Mouse (Mus musculus): ENCODE results near the gene Cbr3. TPM values are rescaled to one million over a fixed set of nuclear protein-coding genes. Genes with fewer than 3 reads are reported as not detected.

The Cbr3 gene
- polyA plus RNA-seq, 1 experiment from 2014 or later: 4.1 TPM

- no peak for ATAC-seq
- Histone ChIP-seq H3K27ac (ENCODE audit: low read depth, low read length) (no peak overlapping the region), H3K4me3 (ENCODE audit: low read length) (no peak overlapping the region), H3K9ac (ENCODE audit: low read depth, low read length) (no peak overlapping the region), H3K4me2 (ENCODE audit: low read length) (no peak overlapping the region), H3K9me3 (ENCODE audit: control insufficient read depth, low read length) (no peaks in the 10 kb centered on the region), H3K27me3 (replicated peaks; ENCODE audit: control insufficient read depth, insufficient read depth, low read length) (peaks cover 7% of the 10 kb centered on the region), H3K4me1 (ENCODE audit: control insufficient read depth, insufficient read depth, low read depth, low read length) (no peaks in the 10 kb centered on the region), H3K36me3 (ENCODE audit: control insufficient read depth, insufficient read depth, low read length) (no peaks in the 10 kb centered on the region)
- 90% methylated on average over 7 of the region's 7 CpGs for WGBS
Measured at GRCm38 (mm10) chr16:93707116-93707515, 24.1 kb downstream of the Cbr3 start.

GRCm38 (mm10) chr16:93709217-93709616 is 26.2 kb downstream of the Cbr3 start:
- no peak overlapping the region for H3K27ac ChIP-seq (ENCODE audit: low read depth, low read length)
- H3K9ac ChIP-seq (ENCODE audit: low read depth, low read length): no peak overlapping the region
- no peak overlapping the region for H3K4me2 ChIP-seq (ENCODE audit: low read length)
- no peak for ATAC-seq
- WGBS: 74% methylated on average over 1 of the region's 1 CpGs
- no peak overlapping the region for H3K4me3 ChIP-seq (ENCODE audit: low read length)
- peaks cover 7% of the 10 kb centered on the region for H3K27me3 ChIP-seq (replicated peaks; ENCODE audit: control insufficient read depth, insufficient read depth, low read length)
- H3K9me3 ChIP-seq (ENCODE audit: control insufficient read depth, low read length): no peaks in the 10 kb centered on the region
- H3K4me1 ChIP-seq (ENCODE audit: control insufficient read depth, insufficient read depth, low read depth, low read length): peaks cover 7% of the 10 kb centered on the region
- H3K36me3 ChIP-seq (ENCODE audit: control insufficient read depth, insufficient read depth, low read length): no peaks in the 10 kb centered on the region

- ATAC-seq: peak; percentile 48
- Histone ChIP-seq H3K9me3 (ENCODE audit: control insufficient read depth, low read length) (no peaks in the 10 kb centered on the region), H3K36me3 (ENCODE audit: control insufficient read depth, insufficient read depth, low read length) (no peaks in the 10 kb centered on the region), H3K4me1 (ENCODE audit: control insufficient read depth, insufficient read depth, low read depth, low read length) (peaks cover 7% of the 10 kb centered on the region), H3K9ac (ENCODE audit: low read depth, low read length) (peak overlapping the region; percentile 45), H3K4me2 (ENCODE audit: low read length) (peak overlapping the region; percentile 58), H3K4me3 (ENCODE audit: low read length) (peak overlapping the region; percentile 86), H3K27me3 (replicated peaks; ENCODE audit: control insufficient read depth, insufficient read depth, low read length) (peaks cover 7% of the 10 kb centered on the region), H3K27ac (ENCODE audit: low read depth, low read length) (peak overlapping the region; percentile 41)
- 2% methylated on average over 11 of the region's 11 CpGs for whole genome bisulfite sequencing
Measured at GRCm38 (mm10) chr16:93710924-93711323, 27.9 kb downstream of the Cbr3 start.

GRCm38 (mm10) chr16:93711411-93712188 is 28.6 kb downstream of the Cbr3 start, which contains the start of gene Dop1b:
Dop1b (plus strand) TSS chr16:93711904.
- peak within 1 kb of the TSS; percentile 89 for H3K27ac ChIP-seq (ENCODE audit: low read depth, low read length)
- H3K27me3 ChIP-seq (replicated peaks; ENCODE audit: control insufficient read depth, insufficient read depth, low read length): peaks cover 5% of the 10 kb centered on the region
- H3K4me1 ChIP-seq (ENCODE audit: control insufficient read depth, insufficient read depth, low read depth, low read length): peaks cover 7% of the 10 kb centered on the region
- H3K4me2 ChIP-seq (ENCODE audit: low read length): peak within 1 kb of the TSS; percentile 58
- no peaks in the 10 kb centered on the region for H3K36me3 ChIP-seq (ENCODE audit: control insufficient read depth, insufficient read depth, low read length)
- H3K4me3 ChIP-seq (ENCODE audit: low read length): peak within 1 kb of the TSS; percentile 86
- no peaks in the 10 kb centered on the region for H3K9me3 ChIP-seq (ENCODE audit: control insufficient read depth, low read length)
- peak; percentile 88 for ATAC-seq
- under 1% methylated on average over 64 of the region's 77 CpGs for WGBS
- peak within 1 kb of the TSS; percentile 90 for H3K9ac ChIP-seq (ENCODE audit: low read depth, low read length)

- H3K4me2 ChIP-seq (ENCODE audit: low read length): peak overlapping the region; percentile 58
- H3K27ac ChIP-seq (ENCODE audit: low read depth, low read length): peak overlapping the region; percentile 89
- no peaks in the 10 kb centered on the region for H3K9me3 ChIP-seq (ENCODE audit: control insufficient read depth, low read length)
- peak overlapping the region; percentile 90 for H3K9ac ChIP-seq (ENCODE audit: low read depth, low read length)
- no peaks in the 10 kb centered on the region; the same call in 1 of the 2 replicates for H3K27me3 ChIP-seq (replicated peaks; ENCODE audit: control insufficient read depth, insufficient read depth, low read length)
- ATAC-seq: peak; percentile 46; the same call in 1 of the 2 replicates
- peak overlapping the region; percentile 86 for H3K4me3 ChIP-seq (ENCODE audit: low read length)
- H3K4me1 ChIP-seq (ENCODE audit: control insufficient read depth, insufficient read depth, low read depth, low read length): peaks cover 13% of the 10 kb centered on the region
- 12% methylated on average over 25 of the region's 31 CpGs for WGBS
- H3K36me3 ChIP-seq (ENCODE audit: control insufficient read depth, insufficient read depth, low read length): no peaks in the 10 kb centered on the region
Measured at GRCm38 (mm10) chr16:93712189-93712885, 29.3 kb downstream of the Cbr3 start.

GRCm38 (mm10) chr16:93712966-93713365 is 30.0 kb downstream of the Cbr3 start:
- H3K4me3 ChIP-seq (ENCODE audit: low read length): peak overlapping the region; percentile 86
- no peak for ATAC-seq
- H3K9me3 ChIP-seq (ENCODE audit: control insufficient read depth, low read length): no peaks in the 10 kb centered on the region
- WGBS: 66% methylated on average over 7 of the region's 7 CpGs
- H3K4me1 ChIP-seq (ENCODE audit: control insufficient read depth, insufficient read depth, low read depth, low read length): peaks cover 13% of the 10 kb centered on the region
- no peaks in the 10 kb centered on the region for H3K36me3 ChIP-seq (ENCODE audit: control insufficient read depth, insufficient read depth, low read length)
- H3K4me2 ChIP-seq (ENCODE audit: low read length): peak overlapping the region; percentile 58
- peak overlapping the region; percentile 17; the same call in 1 of the 2 replicates for H3K27ac ChIP-seq (ENCODE audit: low read depth, low read length)
- H3K9ac ChIP-seq (ENCODE audit: low read depth, low read length): peak overlapping the region; percentile 90
- H3K27me3 ChIP-seq (replicated peaks; ENCODE audit: control insufficient read depth, insufficient read depth, low read length): no peaks in the 10 kb centered on the region

- H3K27ac ChIP-seq (ENCODE audit: low read depth, low read length): no peak overlapping the region
- peaks cover 13% of the 10 kb centered on the region for H3K4me1 ChIP-seq (ENCODE audit: control insufficient read depth, insufficient read depth, low read depth, low read length)
- no peak for ATAC-seq
- WGBS: 26% methylated on average over 5 of the region's 5 CpGs
- no peaks in the 10 kb centered on the region for H3K9me3 ChIP-seq (ENCODE audit: control insufficient read depth, low read length)
- no peaks in the 10 kb centered on the region for H3K36me3 ChIP-seq (ENCODE audit: control insufficient read depth, insufficient read depth, low read length)
- H3K9ac ChIP-seq (ENCODE audit: low read depth, low read length): no peak overlapping the region; the same call in 1 of the 2 replicates
- H3K4me2 ChIP-seq (ENCODE audit: low read length): no peak overlapping the region; the same call in 1 of the 2 replicates
- no peak overlapping the region for H3K4me3 ChIP-seq (ENCODE audit: low read length)
- no peaks in the 10 kb centered on the region for H3K27me3 ChIP-seq (replicated peaks; ENCODE audit: control insufficient read depth, insufficient read depth, low read length)
Measured at GRCm38 (mm10) chr16:93714426-93714825, 31.4 kb downstream of the Cbr3 start.

GRCm38 (mm10) chr16:93715826-93716225 is 32.8 kb downstream of the Cbr3 start:
- no peaks in the 10 kb centered on the region for H3K27me3 ChIP-seq (replicated peaks; ENCODE audit: control insufficient read depth, insufficient read depth, low read length)
- H3K9me3 ChIP-seq (ENCODE audit: control insufficient read depth, low read length): no peaks in the 10 kb centered on the region
- no peaks in the 10 kb centered on the region for H3K36me3 ChIP-seq (ENCODE audit: control insufficient read depth, insufficient read depth, low read length)
- no peak overlapping the region for H3K9ac ChIP-seq (ENCODE audit: low read depth, low read length)
- WGBS: 91% methylated on average over 6 of the region's 6 CpGs
- ATAC-seq: no peak
- no peak overlapping the region for H3K4me2 ChIP-seq (ENCODE audit: low read length)
- H3K4me1 ChIP-seq (ENCODE audit: control insufficient read depth, insufficient read depth, low read depth, low read length): peaks cover 13% of the 10 kb centered on the region
- H3K4me3 ChIP-seq (ENCODE audit: low read length): no peak overlapping the region
- H3K27ac ChIP-seq (ENCODE audit: low read depth, low read length): no peak overlapping the region

- Histone ChIP-seq H3K36me3 (ENCODE audit: control insufficient read depth, insufficient read depth, low read length) (no peaks in the 10 kb centered on the region), H3K4me3 (ENCODE audit: low read length) (no peak overlapping the region), H3K27ac (ENCODE audit: low read depth, low read length) (peak overlapping the region; percentile 34; the same call in 1 of the 2 replicates), H3K9me3 (ENCODE audit: control insufficient read depth, low read length) (no peaks in the 10 kb centered on the region), H3K9ac (ENCODE audit: low read depth, low read length) (no peak overlapping the region), H3K4me1 (ENCODE audit: control insufficient read depth, insufficient read depth, low read depth, low read length) (peaks cover 13% of the 10 kb centered on the region), H3K4me2 (ENCODE audit: low read length) (no peak overlapping the region), H3K27me3 (replicated peaks; ENCODE audit: control insufficient read depth, insufficient read depth, low read length) (no peaks in the 10 kb centered on the region)
- WGBS: 14% methylated on average over 5 of the region's 5 CpGs
- ATAC-seq: peak; percentile 76
Measured at GRCm38 (mm10) chr16:93717299-93717703, 34.3 kb downstream of the Cbr3 start.
